Mouse (Mus musculus): Measurements from ENCODE around the gene Bex4. TPM values are rescaled to one million over a fixed set of nuclear protein-coding genes. Genes with fewer than 3 reads are reported as not detected.
A peak's percentile ranks its signal among the peaks of the same experiment; 100 is the strongest.
"Not testable (repeated sequence)": the region's sequence is repeated elsewhere in the genome, so short reads cannot be mapped to it uniquely, and the experiment has no call there.

The Bex4 gene
- 10 to 100 TPM; 16.4 to 21.4 TPM for total RNA-seq (2021)

- DNase-seq (ENCODE audit: low spot score in 2 of 2), result peak in 1 of 2 experiments; percentile 3
- intact Hi-C loops (cut with DNase I), result not testable (repeated sequence)
Measured at GRCm38 (mm10) chrX:136138827-136139639, at the start of gene Bex4. Gene Bex4 (plus strand): TSS chrX:136138996.

GRCm38 (mm10) chrX:136092497-136093279, 46.1 kb upstream of the Bex4 start:
- intact Hi-C loops (cut with DNase I), result no loop called here
- no peak for DNase-seq (ENCODE audit: low spot score in 2 of 2)

- no peak for DNase-seq (ENCODE audit: low spot score in 2 of 2)
Measured at GRCm38 (mm10) chrX:136094421-136094820, 44.4 kb upstream of the Bex4 start.

GRCm38 (mm10) chrX:136104046-136104723, 34.6 kb upstream of the Bex4 start:
- intact Hi-C loops (cut with DNase I), result no loop called here
- no peak for DNase-seq (ENCODE audit: low spot score in 2 of 2)

More at GRCm38 (mm10) chrX:136094421-136094820, 44.4 kb upstream of the Bex4 start:
- intact Hi-C loops (cut with DNase I), result no loop called here

- intact Hi-C loops (cut with DNase I), result loop anchor here (5.0 kb wide), 1 partner anchor 37 kb away; the partner anchor contains the start of gene Bex2
Measured at GRCm38 (mm10) chrX:136104724-136105088, 34.1 kb upstream of the Bex4 start.

GRCm38 (mm10) chrX:136107942-136108341, 30.9 kb upstream of the Bex4 start:
- intact Hi-C loops (cut with DNase I), result loop anchor here (2.0 to 5.0 kb wide), 2 partner anchors 41 to 61 kb away; partner anchors contain the start of gene Bex2
- DNase-seq (ENCODE audit: low spot score in 2 of 2), result peak; percentile 24 to 33

More at GRCm38 (mm10) chrX:136104724-136105088, 34.1 kb upstream of the Bex4 start:
- DNase-seq (ENCODE audit: low spot score in 2 of 2), result no peak

GRCm38 (mm10) chrX:136115015-136115414, 23.8 kb upstream of the Bex4 start:
- DNase-seq (ENCODE audit: low spot score in 2 of 2), result no peak
- intact Hi-C loops (cut with DNase I), result no loop called here

- intact Hi-C loops (cut with DNase I), result no loop called here
- peak; percentile 72 to 73 for DNase-seq (ENCODE audit: low spot score in 2 of 2)
Measured at GRCm38 (mm10) chrX:136115419-136115961, 23.3 kb upstream of the Bex4 start.

GRCm38 (mm10) chrX:136127038-136127743, 11.6 kb upstream of the Bex4 start:
- intact Hi-C loops (cut with DNase I), result no loop called here
- no peak for DNase-seq (ENCODE audit: low spot score in 2 of 2)

GRCm38 (mm10) chrX:136127744-136128064, 11.1 kb upstream of the Bex4 start:
- intact Hi-C loops (cut with DNase I), result no loop called here
- DNase-seq (ENCODE audit: low spot score in 2 of 2), result peak; percentile 26 to 42

- intact Hi-C loops (cut with DNase I), result no loop called here
- no peak for DNase-seq (ENCODE audit: low spot score in 2 of 2)
Measured at GRCm38 (mm10) chrX:136135559-136135958, 3.2 kb upstream of the Bex4 start.

GRCm38 (mm10) chrX:136139640-136140004, 826 bp downstream of the Bex4 start:
- DNase-seq (ENCODE audit: low spot score in 2 of 2); intact Hi-C loops (cut with DNase I): not testable (repeated sequence)

- intact Hi-C loops (cut with DNase I), result no loop called here
- DNase-seq (ENCODE audit: low spot score in 2 of 2), result no peak
Measured at GRCm38 (mm10) chrX:136141385-136141784, 2.6 kb downstream of the Bex4 start.

GRCm38 (mm10) chrX:136143711-136144110, 4.9 kb downstream of the Bex4 start:
- DNase-seq (ENCODE audit: low spot score in 2 of 2), result no peak
- intact Hi-C loops (cut with DNase I), result no loop called here

GRCm38 (mm10) chrX:136144195-136144594, 5.4 kb downstream of the Bex4 start:
- no peak for DNase-seq (ENCODE audit: low spot score in 2 of 2)
- intact Hi-C loops (cut with DNase I), result no loop called here

- no peak for DNase-seq (ENCODE audit: low spot score in 2 of 2)
- intact Hi-C loops (cut with DNase I), result loop anchor here (5.0 kb wide), 1 partner anchor 138 kb away; the partner anchor contains the start of gene Arxes1
Measured at GRCm38 (mm10) chrX:136170625-136171024, 31.8 kb downstream of the Bex4 start.

GRCm38 (mm10) chrX:136171189-136172117, 32.7 kb downstream of the Bex4 start:
- DNase-seq (ENCODE audit: low spot score in 2 of 2), result peak; percentile 49 to 58
- intact Hi-C loops (cut with DNase I), result loop anchor here (5.0 kb wide), 1 partner anchor 139 kb away; the partner anchor contains the start of gene Arxes1

- peak; percentile 56 to 67 for DNase-seq (ENCODE audit: low spot score in 2 of 2)
- intact Hi-C loops (cut with DNase I), result loop anchor here (5.0 kb wide), 1 partner anchor 140 kb away; the partner anchor contains the start of gene Arxes1
Measured at GRCm38 (mm10) chrX:136172118-136172551, 33.3 kb downstream of the Bex4 start, which contains the start of gene Tceal8. Gene Tceal8 (minus strand): TSS chrX:136172342.

All from left cerebral cortex, postnatal 36 days (tissue).